ENCODE assay signal across 24 mouse cellular contexts in the genomic region with DNA sequence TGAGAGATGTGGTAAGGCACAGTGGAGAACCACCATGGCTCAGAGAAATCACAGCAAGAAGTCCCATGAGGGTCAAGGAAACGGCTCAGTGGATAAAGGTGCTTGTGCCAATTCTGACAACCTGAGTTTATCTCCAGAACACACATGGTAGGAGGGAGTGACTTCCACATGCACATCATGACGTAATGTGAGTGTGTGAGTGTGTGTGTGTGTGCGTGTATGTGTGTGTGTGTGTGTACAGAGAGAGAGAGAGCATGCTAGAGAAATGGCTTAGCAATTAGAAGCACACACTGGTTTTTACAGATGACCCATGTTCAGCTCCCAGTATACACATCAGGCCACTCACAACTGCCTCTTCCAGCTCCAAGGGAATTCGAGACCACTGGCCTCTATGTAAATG. TPM values are rescaled to one million over a fixed set of nuclear protein-coding genes. Genes with fewer than 3 reads are reported as not detected.
A peak's percentile ranks its signal among the peaks of the same experiment; 100 is the strongest.
DNase-seq lines count a peak whose midpoint lies in the region; ATAC-seq and TF ChIP-seq lines count a peak whose summit lies in the region.
"Had no signal": no experiment of that assay in that cellular context is flagged by ENCODE, and none has a peak within 500 bp of the region (broad histone marks: within the 10 kb centered on the region; RNA-seq: fewer than 3 reads in every experiment).

No protein-coding gene starts in this region.

- no peaks in the 10 kb centered on the region for H3K9me3 ChIP-seq in embryonic facial prominence, embryonic 12.5 days
- H3K9me3 ChIP-seq in embryonic facial prominence, embryonic 10.5 days = no peaks in the 10 kb centered on the region
- no peaks in the 10 kb centered on the region for H3K9me3 ChIP-seq in heart, embryonic 14.5 days (ENCODE audit: control insufficient read depth, low read length)
- H3K9me3 ChIP-seq in E14TG2a.4 (ENCODE audit: low read length) = no peaks in the 10 kb centered on the region
- no peaks in the 10 kb centered on the region for H3K9me3 ChIP-seq in hindbrain, embryonic 13.5 days
- no peaks in the 10 kb centered on the region for H3K9me3 ChIP-seq in hindbrain, embryonic 16.5 days (ENCODE audit: control insufficient read depth, low read length)
- H3K9me3 ChIP-seq: embryonic facial prominence, embryonic 15.5 days; hindbrain, embryonic 10.5 days; limb, embryonic 15.5 days; midbrain, embryonic 13.5 days; neural tube, embryonic 13.5 days had no signal

- H3K36me3 ChIP-seq in embryonic facial prominence, embryonic 12.5 days = no peaks in the 10 kb centered on the region
- H3K36me3 ChIP-seq in embryonic facial prominence, embryonic 10.5 days (replicated peaks) = no peaks in the 10 kb centered on the region
- no peaks in the 10 kb centered on the region for H3K36me3 ChIP-seq in heart, embryonic 14.5 days (ENCODE audit: control insufficient read depth, insufficient read depth, low read length)
- 0 out of 2 replicates have a peak, but pooled peaks cover 4% of the 10 kb centered on the region for H3K36me3 ChIP-seq in E14TG2a.4 (ENCODE audit: insufficient read depth, low read length)
- no peaks in the 10 kb centered on the region for H3K36me3 ChIP-seq in hindbrain, embryonic 13.5 days
- no peaks in the 10 kb centered on the region for H3K36me3 ChIP-seq in hindbrain, embryonic 16.5 days (ENCODE audit: control insufficient read depth, insufficient read depth, low read length)
- H3K36me3 ChIP-seq: embryonic facial prominence, embryonic 15.5 days; hindbrain, embryonic 10.5 days; limb, embryonic 15.5 days; midbrain, embryonic 13.5 days; neural tube, embryonic 13.5 days had no signal

- WGBS in embryonic facial prominence, embryonic 12.5 days = 76% methylated on average over 4 of the region's 4 CpGs
- 74% methylated on average over 4 of the region's 4 CpGs for WGBS in embryonic facial prominence, embryonic 10.5 days
- 53% methylated on average over 4 of the region's 4 CpGs for WGBS in heart, embryonic 14.5 days
- WGBS in hindbrain, embryonic 13.5 days = 81% methylated on average over 4 of the region's 4 CpGs
- WGBS in hindbrain, embryonic 16.5 days = 75% methylated on average over 4 of the region's 4 CpGs

- H3K4me2 ChIP-seq in embryonic facial prominence, embryonic 12.5 days (replicated peaks) = no peak overlapping the region
- H3K4me2 ChIP-seq in heart, embryonic 14.5 days (ENCODE audit: low read length) = peak overlapping the region; percentile 35
- H3K4me2 ChIP-seq in hindbrain, embryonic 13.5 days = no peak overlapping the region
- no peak overlapping the region for H3K4me2 ChIP-seq in hindbrain, embryonic 16.5 days (ENCODE audit: low read length)
- H3K4me2 ChIP-seq: embryonic facial prominence, embryonic 15.5 days; limb, embryonic 15.5 days; midbrain, embryonic 13.5 days; neural tube, embryonic 13.5 days had no signal

- H3K4me1 ChIP-seq in embryonic facial prominence, embryonic 12.5 days = 0 out of 2 replicates have a peak, but pooled peaks cover 4% of the 10 kb centered on the region
- H3K4me1 ChIP-seq in embryonic facial prominence, embryonic 10.5 days = peaks cover 32% of the 10 kb centered on the region
- peaks cover 13 to 14% of the 10 kb centered on the region in 2 experiments for H3K4me1 ChIP-seq in heart, embryonic 14.5 days (ENCODE audit: control insufficient read depth in 2 of 2, insufficient read depth in 2 of 2, low read length in 2 of 2)
- H3K4me1 ChIP-seq in E14TG2a.4 (replicated peaks; ENCODE audit: low read depth, low read length) = peaks cover 86% of the 10 kb centered on the region
- peaks cover 19% of the 10 kb centered on the region for H3K4me1 ChIP-seq in hindbrain, embryonic 13.5 days (replicated peaks)
- H3K4me1 ChIP-seq in hindbrain, embryonic 16.5 days (ENCODE audit: control insufficient read depth, insufficient read depth, low read depth, low read length) = peaks cover 5% of the 10 kb centered on the region

- H3K27me3 ChIP-seq in embryonic facial prominence, embryonic 12.5 days = peaks cover 8% of the 10 kb centered on the region; the same call in 1 of the 2 replicates
- peaks cover 17% of the 10 kb centered on the region; the same call in 1 of the 2 replicates for H3K27me3 ChIP-seq in embryonic facial prominence, embryonic 10.5 days (replicated peaks; ENCODE audit: low read depth, poor library complexity, severe bottlenecking)
- no peaks in the 10 kb centered on the region for H3K27me3 ChIP-seq in heart, embryonic 14.5 days (ENCODE audit: control insufficient read depth, insufficient read depth, low read length)
- H3K27me3 ChIP-seq in E14TG2a.4 (ENCODE audit: insufficient read depth, low read length) = no peaks in the 10 kb centered on the region
- H3K27me3 ChIP-seq in hindbrain, embryonic 13.5 days = peaks cover 4% of the 10 kb centered on the region; the same call in 1 of the 2 replicates
- H3K27me3 ChIP-seq in hindbrain, embryonic 16.5 days (replicated peaks; ENCODE audit: control insufficient read depth, insufficient read depth, low read length) = no peaks in the 10 kb centered on the region
- H3K27me3 ChIP-seq: embryonic facial prominence, embryonic 15.5 days; neural tube, embryonic 13.5 days had no signal

- no peak overlapping the region for H3K4me3 ChIP-seq in embryonic facial prominence, embryonic 12.5 days
- H3K4me3 ChIP-seq in embryonic facial prominence, embryonic 10.5 days = no peak overlapping the region
- H3K4me3 ChIP-seq in heart, embryonic 14.5 days (ENCODE audit: control insufficient read depth in 1 of 2, insufficient read depth in 1 of 2, low read depth in 1 of 2, low read length in 2 of 2) = no peak overlapping the region
- H3K4me3 ChIP-seq in E14TG2a.4 (replicated peaks; ENCODE audit: low read length) = peak overlapping the region; percentile 61
- H3K4me3 ChIP-seq in hindbrain, embryonic 13.5 days = no peak overlapping the region
- no peak overlapping the region for H3K4me3 ChIP-seq in hindbrain, embryonic 16.5 days (ENCODE audit: low read length)
- H3K4me3 ChIP-seq: embryonic facial prominence, embryonic 15.5 days; hindbrain, embryonic 10.5 days; layer of hippocampus, adult 2 months; limb, embryonic 15.5 days; midbrain, embryonic 13.5 days; neural tube, embryonic 13.5 days had no signal

- no peak for ATAC-seq in embryonic facial prominence, embryonic 12.5 days (ENCODE audit: insufficient number of reproducible peaks, insufficient read depth, low FRiP score, low TSS enrichment)
- ATAC-seq in heart, embryonic 14.5 days (ENCODE audit: insufficient number of reproducible peaks, insufficient read depth, low FRiP score, low read depth) = no peak
- 0 out of 2 replicates have a peak, but pooled peaks have one; percentile 15 for ATAC-seq in megakaryocyte progenitor cell, adult 5-6 weeks (replicated peaks; ENCODE audit: poor library complexity)
- ATAC-seq in hindbrain, embryonic 13.5 days (ENCODE audit: low FRiP score) = no peak
- ATAC-seq in hindbrain, embryonic 16.5 days = no peak
- ATAC-seq: activated CD4-positive, CD25-positive, alpha-beta regulatory T cell, adult 4 months; liver, postnatal 0 days; midbrain, embryonic 13.5 days had no signal

- TF ChIP-seq CTCF in E14TG2a.4 (conservative IDR thresholded peaks at IDR 0.05; ENCODE audit: low read length) = no peak

- DNase-seq in embryonic facial prominence, embryonic 10.5 days (ENCODE audit: low spot score) = no peak
- no peak for DNase-seq in heart, adult 8-10 months (ENCODE audit: low spot score)
- DNase-seq: adrenal gland, postnatal 14 days; kidney, adult 8-10 months; kidney, postnatal 14 days; lung, postnatal 10 days; right cerebral cortex, adult 18-20 months; thymus, adult 18-20 months; thymus, postnatal 4 days had no signal

- H3K9ac ChIP-seq in embryonic facial prominence, embryonic 12.5 days = no peak overlapping the region
- H3K9ac ChIP-seq in heart, embryonic 14.5 days (ENCODE audit: low read length) = 0 out of 2 replicates have a peak overlapping the region, but pooled peaks have one; percentile 11
- no peak overlapping the region for H3K9ac ChIP-seq in hindbrain, embryonic 13.5 days
- H3K9ac ChIP-seq in hindbrain, embryonic 16.5 days (ENCODE audit: low read depth, low read length) = no peak overlapping the region
- H3K9ac ChIP-seq: embryonic facial prominence, embryonic 15.5 days; forebrain, postnatal 0 days; limb, embryonic 15.5 days; liver, postnatal 0 days; midbrain, embryonic 13.5 days; neural tube, embryonic 13.5 days had no signal

- H3K27ac ChIP-seq in embryonic facial prominence, embryonic 12.5 days = 0 out of 2 replicates have a peak overlapping the region, but pooled peaks have one; percentile 30
- H3K27ac ChIP-seq in embryonic facial prominence, embryonic 10.5 days (replicated peaks) = no peak overlapping the region
- H3K27ac ChIP-seq in heart, embryonic 14.5 days (replicated peaks in 1 of 2; ENCODE audit: control insufficient read depth in 1 of 2, insufficient read depth in 1 of 2, low read depth in 2 of 2, low read length in 2 of 2) = peak overlapping the region; percentile 79 to 91
- no peak overlapping the region for H3K27ac ChIP-seq in hindbrain, embryonic 13.5 days
- no peak overlapping the region for H3K27ac ChIP-seq in hindbrain, embryonic 16.5 days (ENCODE audit: low read depth, low read length)
- H3K27ac ChIP-seq: embryonic facial prominence, embryonic 15.5 days; hindbrain, embryonic 10.5 days; layer of hippocampus, adult 2 months; limb, embryonic 15.5 days; midbrain, embryonic 13.5 days; neural tube, embryonic 13.5 days had no signal

RNA-seq across cellular contexts. Expression of a gene that starts 3.1 kb away (rescaled TPM):
- polyA plus RNA-seq in embryonic facial prominence, embryonic 12.5 days (2016; fragmentation: Nextera tagmentation; extraction: Ambion mirVana) = 13.3 and 15.6 TPM in 2 replicates
- polyA plus RNA-seq in embryonic facial prominence, embryonic 10.5 days (2016; fragmentation: Nextera tagmentation; extraction: Ambion mirVana) = 20.3 and 21.1 TPM in 2 replicates
- polyA plus RNA-seq in heart, embryonic 14.5 days (2014; fragmentation: Nextera tagmentation; extraction: Ambion mirVana) = 6.5 and 6.8 TPM in 2 replicates
- total RNA-seq in heart, adult 8-10 months (2022) = 10 to 100 TPM; 33.3 to 40.4 (median 37.5) TPM
- total RNA-seq in megakaryocyte progenitor cell, adult 5-6 weeks (2015) = 1.3 TPM in 2 replicates
- 1.6 and 2.5 TPM in 2 replicates for total RNA-seq in megakaryocyte progenitor cell, adult 5-6 weeks (2017)
- 5.7 and 7.0 TPM in 2 replicates for polyA plus RNA-seq in hindbrain, embryonic 13.5 days (2015; fragmentation: Nextera tagmentation; extraction: Ambion mirVana)
- polyA plus RNA-seq in hindbrain, embryonic 16.5 days (2015; fragmentation: Nextera tagmentation; extraction: Ambion mirVana) = 2.2 and 2.7 TPM in 2 replicates

Comparison
In these comparisons a context has a peak if more than half of its experiments do, and no peak if none do; other contexts are left out.
1. H3K27ac ChIP-seq: peak in embryonic facial prominence, embryonic 12.5 days (single experiment) and heart, embryonic 14.5 days (2 of 2); none in embryonic facial prominence, embryonic 10.5 days (single experiment), hindbrain, embryonic 13.5 days (single experiment) and hindbrain, embryonic 16.5 days (single experiment).